Mouse (Mus musculus) MEL (cell line): ENCODE data around the gene Hdac7. TPM values are rescaled to one million over a fixed set of nuclear protein-coding genes. Genes with fewer than 3 reads are reported as not detected.

ENCODE experiments used
- DNase-seq: peaks from one replicate; pipeline ENCODE4 v3.0.0; 2011; ENCODE audit warnings: low read depth, low spot score
- H3K27ac ChIP-seq: 2 replicates; pipeline ENCODE4 v1.5.1; 2012; ENCODE audit warnings: low read depth, mild to moderate bottlenecking, control low read depth, low read length, moderate library complexity; ENCODE audit not compliant: control insufficient read depth
- H3K27me3 ChIP-seq, 2 experiments: fragments of 150-350 bp in 1 of 2; sonication (generic) in 1 of 2; 2 replicates each; pipeline ENCODE4 v1.6.1; 2012; ENCODE audit warnings: low read length in 2 of 2, mild to moderate bottlenecking in 2 of 2, improper control_type of control experiment in 1 of 2, moderate library complexity in 1 of 2; ENCODE audit not compliant: insufficient read depth in 2 of 2, control insufficient read depth in 1 of 2
- H3K36me3 ChIP-seq, 2 experiments: 2 replicates each; pipeline ENCODE4 v1.6.1; 2012 to 2014; ENCODE audit warnings: low read length in 2 of 2, improper control_type of control experiment in 1 of 2, inconsistent platforms in 1 of 2, mild to moderate bottlenecking in 1 of 2; ENCODE audit not compliant: insufficient read depth in 2 of 2, control insufficient read depth in 1 of 2
- H3K4me1 ChIP-seq, 2 experiments: fragments of 150-350 bp in 1 of 2; sonication (generic) in 1 of 2; 2 replicates each; pipeline ENCODE4 v1.6.1; 2012; ENCODE audit warnings: low read length in 2 of 2, improper control_type of control experiment in 1 of 2, mild to moderate bottlenecking in 1 of 2; ENCODE audit not compliant: insufficient read depth in 2 of 2, control insufficient read depth in 1 of 2
- H3K4me3 ChIP-seq, 2 experiments: fragments of 150-350 bp in 1 of 2; sonication (generic) in 1 of 2; 2 replicates each; pipeline ENCODE4 v1.5.1; 2012; ENCODE audit warnings: low read depth in 2 of 2, low read length in 2 of 2, mild to moderate bottlenecking in 2 of 2, moderate library complexity in 2 of 2, control low read depth in 1 of 2, improper control_type of control experiment in 1 of 2; ENCODE audit not compliant: control insufficient read depth in 1 of 2, insufficient read depth in 1 of 2
- H3K79me2 ChIP-seq: 2 replicates; pipeline ENCODE4 v1.6.1; 2012; ENCODE audit warnings: mild to moderate bottlenecking, low read length, moderate library complexity; ENCODE audit not compliant: control insufficient read depth, poor library complexity, insufficient read depth
- H3K9ac ChIP-seq: 2 replicates; pipeline ENCODE4 v1.6.1; 2012; ENCODE audit warnings: low read depth, mild to moderate bottlenecking, control low read depth, low read length, moderate library complexity; ENCODE audit not compliant: control insufficient read depth, poor library complexity, severe bottlenecking
- H3K9me3 ChIP-seq: fragments of 150-350 bp; sonication (generic); replicated peaks from 2 replicates; pipeline ENCODE4 v1.6.1; 2012; ENCODE audit warnings: mild to moderate bottlenecking, low read length, improper control_type of control experiment, moderate library complexity; ENCODE audit not compliant: insufficient read depth
- CHD2 ChIP-seq: IDR thresholded peaks from 2 replicates; pipeline ENCODE4 v1.6.1; 2011; ENCODE audit warnings: low read length, improper control_type of control experiment
- E2F4 ChIP-seq: IDR thresholded peaks from 2 replicates; pipeline ENCODE4 v1.6.1; 2011; ENCODE audit warnings: low read depth, low read length, improper control_type of control experiment, borderline replicate concordance
- EP300 ChIP-seq, 2 experiments: IDR thresholded peaks; 2 replicates each; pipeline ENCODE4 v1.6.1; 2011; ENCODE audit warnings: improper control_type of control experiment in 2 of 2, low read length in 2 of 2, low read depth in 1 of 2, mild to moderate bottlenecking in 1 of 2
- GABPA ChIP-seq: IDR thresholded peaks from 2 replicates; pipeline ENCODE4 v1.6.1; 2012; ENCODE audit warnings: low read depth, mild to moderate bottlenecking, inconsistent platforms, low read length, improper control_type of control experiment, moderate library complexity
- GATA1 ChIP-seq: IDR thresholded peaks from 2 replicates; pipeline ENCODE4 v1.6.1; 2011; ENCODE audit warnings: low read depth, low read length, improper control_type of control experiment
- HCFC1 ChIP-seq: IDR thresholded peaks from 2 replicates; pipeline ENCODE4 v1.6.1; 2012; ENCODE audit warnings: low read depth, mild to moderate bottlenecking, inconsistent platforms, low read length, improper control_type of control experiment, moderate library complexity
- KAT2A ChIP-seq: conservative IDR thresholded peaks from 2 replicates; pipeline ENCODE4 v1.6.1; 2012; ENCODE audit warnings: low read depth, low read length, improper control_type of control experiment, inconsistent platforms
- MAFK ChIP-seq: IDR thresholded peaks from 2 replicates; pipeline ENCODE4 v1.6.1; 2011; ENCODE audit warnings: low read depth, mild to moderate bottlenecking, low read length, improper control_type of control experiment, borderline replicate concordance
- POLR2A ChIP-seq, 2 experiments: IDR thresholded peaks; 2 replicates each; pipeline ENCODE4 v1.6.1; 2011 to 2012; ENCODE audit warnings: low read length in 2 of 2, mild to moderate bottlenecking in 2 of 2, control low read depth in 1 of 2, improper control_type of control experiment in 1 of 2, low read depth in 1 of 2, moderate library complexity in 1 of 2; ENCODE audit not compliant: control insufficient read depth in 1 of 2, insufficient read depth in 1 of 2, poor library complexity in 1 of 2
- POLR2AphosphoS5 ChIP-seq: IDR thresholded peaks from 2 replicates; pipeline ENCODE4 v1.6.1; 2012; ENCODE audit warnings: low read depth, borderline replicate concordance, mild to moderate bottlenecking, inconsistent platforms, low read length, moderate library complexity, mixed read lengths
- SIN3A ChIP-seq: IDR thresholded peaks from 2 replicates; pipeline ENCODE4 v1.6.1; 2012; ENCODE audit warnings: low read length, improper control_type of control experiment, inconsistent platforms
- TAL1 ChIP-seq: IDR thresholded peaks from 2 replicates; pipeline ENCODE4 v1.6.1; 2012; ENCODE audit warnings: mild to moderate bottlenecking, inconsistent platforms, low read length, moderate library complexity, mixed read lengths
- TBP ChIP-seq: IDR thresholded peaks from 2 replicates; pipeline ENCODE4 v1.8.0; 2011; ENCODE audit warnings: low read depth, low read length, improper control_type of control experiment
- TCF12 ChIP-seq: IDR thresholded peaks from 2 replicates; pipeline ENCODE4 v1.6.1; 2014; ENCODE audit warnings: low read depth, mild to moderate bottlenecking, inconsistent platforms, low read length, improper control_type of control experiment, moderate library complexity
- UBTF ChIP-seq: IDR thresholded peaks from 2 replicates; pipeline ENCODE4 v1.6.1; 2012; ENCODE audit warnings: low read depth, mild to moderate bottlenecking, inconsistent platforms, low read length, improper control_type of control experiment, moderate library complexity, borderline replicate concordance; ENCODE audit not compliant: insufficient read depth
- USF2 ChIP-seq, 2 experiments: IDR thresholded peaks; 2 replicates each; pipeline ENCODE4 v1.6.1; 2011 to 2012; ENCODE audit warnings: improper control_type of control experiment in 2 of 2, low read length in 2 of 2, borderline replicate concordance in 1 of 2, inconsistent platforms in 1 of 2, low read depth in 1 of 2, mild to moderate bottlenecking in 1 of 2; ENCODE audit not compliant: insufficient read depth in 1 of 2
- ZNF384 ChIP-seq: IDR thresholded peaks from 2 replicates; pipeline ENCODE4 v1.6.1; 2012; ENCODE audit warnings: low read depth, mild to moderate bottlenecking, inconsistent platforms, low read length, improper control_type of control experiment
- polyA plus RNA-seq, 2 experiments: library from polyadenylated mRNA; stranded (reverse) in 1 of 2; unstranded in 1 of 2; fragments of >175 nt in 1 of 2; fragments of >200 nt in 1 of 2; gene quantifications; 2 replicates each; pipeline versions ENCODE4 v1.2.1 to v1.2.4; 2012; ENCODE audit warnings: low replicate concordance in 2 of 2, low read depth in 1 of 2; ENCODE audit not compliant: insufficient read length in 2 of 2, insufficient read depth in 1 of 2, missing spikeins in 1 of 2
- total RNA-seq: library from RNA; depleted of rRNA; stranded (reverse); fragments of 300-350 nt; gene quantifications from 2 replicates; pipeline ENCODE4 v1.2.3, GENCODE M21; 2012

The Hdac7 gene
- total and polyA plus RNA-seq, 3 experiments: 100 to 389 TPM; not detected in 1

- H3K27me3 ChIP-seq: no peaks in the 10 kb centered on the region
- peak; percentile 96 for DNase-seq
- H3K27ac ChIP-seq: peak overlapping the region; percentile 99
- peaks cover 33 to 64% of the 10 kb centered on the region in 2 experiments for H3K4me1 ChIP-seq
- peak overlapping the region; percentile 91 for H3K9ac ChIP-seq
- no peaks in the 10 kb centered on the region for H3K9me3 ChIP-seq
- peak overlapping the region in 1 of 2 experiments; percentile 69; a peak in 1 of 4 replicates for H3K4me3 ChIP-seq
- H3K79me2 ChIP-seq: peaks cover 93% of the 10 kb centered on the region
- TF ChIP-seq E2F4 (no peak), GATA1 (no peak), ZNF384 (no peak), TAL1 (peak; percentile 8; the same call in 1 of the 2 replicates)
- H3K36me3 ChIP-seq: peaks cover 21 to 60% of the 10 kb centered on the region in 2 experiments
These were observed 4.3 kb downstream of the Hdac7 start for GRCm38 (mm10) chr15:97839991-97840455.

GRCm38 (mm10) chr15:97839473-97839872, 4.8 kb downstream of the Hdac7 start:
- Histone ChIP-seq H3K27ac (peak overlapping the region; percentile 65), H3K4me1 (peaks cover 33 to 64% of the 10 kb centered on the region in 2 experiments), H3K9me3 (no peaks in the 10 kb centered on the region), H3K27me3 (no peaks in the 10 kb centered on the region), H3K36me3 (peaks cover 21 to 60% of the 10 kb centered on the region in 2 experiments), H3K4me3 (no peak overlapping the region; a peak in 1 of 4 replicates), H3K9ac (peak overlapping the region; percentile 29), H3K79me2 (peaks cover 98% of the 10 kb centered on the region)
- TF ChIP-seq EP300 (IDR thresholded peaks at IDR 0.05; ENCODE audit: low read depth in 1 of 2, low read length in 2 of 2) (no peak), HCFC1 (no peak), TCF12 (no peak), SIN3A (no peak), GABPA (no peak), KAT2A (no peak), CHD2 (no peak), UBTF (no peak), TAL1 (no peak)
- peak; percentile 63 for DNase-seq

GRCm38 (mm10) chr15:97839012-97839411, 5.3 kb downstream of the Hdac7 start:
- Histone ChIP-seq H3K9me3 (no peaks in the 10 kb centered on the region), H3K4me3 (no peak overlapping the region; a peak in 1 of 4 replicates), H3K79me2 (peaks cover 98% of the 10 kb centered on the region), H3K4me1 (peaks cover 33 to 67% of the 10 kb centered on the region in 2 experiments), H3K9ac (peak overlapping the region; percentile 29; the same call in 1 of the 2 replicates), H3K27ac (peak overlapping the region; percentile 65), H3K27me3 (no peaks in the 10 kb centered on the region)
- no peak for DNase-seq
- TF ChIP-seq ZNF384 (no peak), MAFK (no peak), POLR2AphosphoS5 (no peak), USF2 (IDR thresholded peaks at IDR 0.05; ENCODE audit: borderline replicate concordance in 1 of 2, insufficient read depth in 1 of 2, low read depth in 1 of 2, low read length in 2 of 2) (no peak), GATA1 (no peak), TBP (0 out of 2 replicates have a peak, but pooled peaks have one; percentile 12), E2F4 (no peak), POLR2A (IDR thresholded peaks at IDR 0.05; ENCODE audit: control insufficient read depth in 1 of 2, insufficient read depth in 1 of 2, low read depth in 1 of 2, low read length in 2 of 2, poor library complexity in 1 of 2) (peak; percentile 11 to 57; a peak in 1 of 4 replicates)
- TF ChIP-seq, all 39 proteins: peak for 2
- peaks cover 25 to 63% of the 10 kb centered on the region in 2 experiments for H3K36me3 ChIP-seq
